Mouse (Mus musculus) neutrophil, adult 5-6 weeks (primary cell): ENCODE measurements at regions not wholly inside any gene's neighbourhood (a gene's known extent, or its start where the extent isn't known, plus 50 kb on each side); places are given as distances from the start of the nearest gene placed in this dataset.

Experiments
- ATAC-seq: fragments of 151-379, 151-347 bp; 2 replicates; pipeline ENCODE4 v1.8.0; 2017; ENCODE audit warnings: mild to moderate bottlenecking, moderate TSS enrichment; ENCODE audit not compliant: insufficient number of reproducible peaks, poor library complexity, low FRiP score, severe bottlenecking; ENCODE audit errors: extremely low read depth

GRCm38 (mm10) chr3:149179486-149180116 is 189.2 kb upstream of the Adgrl2 start:
- no peak for ATAC-seq

- ATAC-seq = no peak
Observed at GRCm38 (mm10) chr3:149178891-149179290, 188.5 kb upstream of the Adgrl2 start.

- ATAC-seq = no peak
Observed at GRCm38 (mm10) chr3:149174689-149175390, 184.5 kb upstream of the Adgrl2 start.

- no peak; the same call in 1 of the 2 replicates for ATAC-seq
Observed at GRCm38 (mm10) chr3:149173537-149173936, 183.2 kb upstream of the Adgrl2 start.

GRCm38 (mm10) chr3:149171766-149172165 is 181.4 kb upstream of the Adgrl2 start:
- ATAC-seq = no peak

- ATAC-seq = no peak
Observed at GRCm38 (mm10) chr3:149170191-149170590, 179.8 kb upstream of the Adgrl2 start.

GRCm38 (mm10) chr3:149169442-149169841 is 179.1 kb upstream of the Adgrl2 start:
- no peak for ATAC-seq

GRCm38 (mm10) chr3:149167997-149168396 is 177.6 kb upstream of the Adgrl2 start:
- no peak for ATAC-seq

GRCm38 (mm10) chr3:149164804-149165203 is 174.4 kb upstream of the Adgrl2 start:
- no peak for ATAC-seq

- ATAC-seq = no peak
Observed at GRCm38 (mm10) chr3:149163591-149163990, 173.2 kb upstream of the Adgrl2 start.

GRCm38 (mm10) chr3:149160833-149161232 is 170.5 kb upstream of the Adgrl2 start:
- no peak for ATAC-seq

GRCm38 (mm10) chr3:149157381-149157780 is 167.0 kb upstream of the Adgrl2 start:
- ATAC-seq = no peak

- ATAC-seq = no peak
Observed at GRCm38 (mm10) chr3:149152312-149152711, 162.0 kb upstream of the Adgrl2 start.

- ATAC-seq = no peak
Observed at GRCm38 (mm10) chr3:149150796-149151195, 160.4 kb upstream of the Adgrl2 start.

- ATAC-seq = no peak
Observed at GRCm38 (mm10) chr3:149148608-149149007, 158.3 kb upstream of the Adgrl2 start.

- ATAC-seq = no peak
Observed at GRCm38 (mm10) chr3:149147916-149148315, 157.6 kb upstream of the Adgrl2 start.

- ATAC-seq = no peak
Observed at GRCm38 (mm10) chr3:149146673-149147072, 156.3 kb upstream of the Adgrl2 start.

GRCm38 (mm10) chr3:149140461-149140860 is 150.1 kb upstream of the Adgrl2 start:
- no peak for ATAC-seq

GRCm38 (mm10) chr3:149134028-149134938 is 143.9 kb upstream of the Adgrl2 start:
- ATAC-seq = no peak

GRCm38 (mm10) chr3:149118806-149119205 is 128.5 kb upstream of the Adgrl2 start:
- ATAC-seq = no peak
